Mouse (Mus musculus): ENCODE data around the gene 4930402H24Rik. TPM values are rescaled to one million over a fixed set of nuclear protein-coding genes. Genes with fewer than 3 reads are reported as not detected.

Gene 4930402H24Rik
- polyA plus RNA-seq (2017; shearing (Covaris generic)) = 15.7 TPM

DNA sequence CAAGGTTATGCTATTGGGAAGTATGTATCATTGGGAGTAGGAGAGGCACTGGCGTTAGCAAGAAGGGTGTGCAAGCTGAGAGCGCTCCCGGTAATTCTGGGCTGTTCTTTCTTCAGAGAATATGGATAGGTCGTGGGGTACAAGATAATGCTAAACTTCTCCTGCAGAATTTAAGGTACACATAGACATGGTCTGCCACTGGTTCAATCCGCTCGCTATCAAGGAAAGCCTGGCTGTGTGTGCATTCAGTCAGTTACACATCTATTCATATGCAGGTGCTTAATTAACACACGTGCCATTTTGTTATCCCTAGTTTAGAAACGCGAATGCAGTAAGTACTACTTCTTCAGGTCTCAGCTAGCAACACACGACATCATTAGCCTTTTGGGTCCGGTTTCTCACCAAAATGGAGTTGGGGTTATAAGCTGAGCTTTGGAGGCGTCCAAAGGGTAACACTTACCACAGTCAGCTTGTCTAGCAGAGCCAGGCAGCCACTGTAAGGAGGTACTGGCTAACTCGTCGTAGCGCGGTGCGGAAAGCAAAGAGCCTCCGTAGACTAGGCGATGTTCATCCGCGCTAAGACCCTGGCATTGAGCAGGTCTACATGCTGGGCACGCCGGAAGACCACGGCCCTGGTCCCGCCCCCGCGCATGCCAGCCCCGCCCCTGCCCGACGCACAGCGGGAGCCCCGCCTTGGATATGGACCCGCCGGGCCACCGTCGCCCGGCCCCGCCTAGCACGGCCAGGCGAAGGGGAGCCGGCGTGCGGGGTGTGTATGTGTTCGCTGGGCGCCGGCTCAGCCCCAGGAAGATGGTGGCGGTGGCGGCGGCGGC is at the start of gene 4930402H24Rik, which contains the start of gene Atrn:
TSS of gene 4930402H24Rik (minus strand) at position 656 of the 833 bp plus-strand sequence.
TSS of gene Atrn (plus strand) at position 745 of the 833 bp plus-strand sequence.

DNA sequence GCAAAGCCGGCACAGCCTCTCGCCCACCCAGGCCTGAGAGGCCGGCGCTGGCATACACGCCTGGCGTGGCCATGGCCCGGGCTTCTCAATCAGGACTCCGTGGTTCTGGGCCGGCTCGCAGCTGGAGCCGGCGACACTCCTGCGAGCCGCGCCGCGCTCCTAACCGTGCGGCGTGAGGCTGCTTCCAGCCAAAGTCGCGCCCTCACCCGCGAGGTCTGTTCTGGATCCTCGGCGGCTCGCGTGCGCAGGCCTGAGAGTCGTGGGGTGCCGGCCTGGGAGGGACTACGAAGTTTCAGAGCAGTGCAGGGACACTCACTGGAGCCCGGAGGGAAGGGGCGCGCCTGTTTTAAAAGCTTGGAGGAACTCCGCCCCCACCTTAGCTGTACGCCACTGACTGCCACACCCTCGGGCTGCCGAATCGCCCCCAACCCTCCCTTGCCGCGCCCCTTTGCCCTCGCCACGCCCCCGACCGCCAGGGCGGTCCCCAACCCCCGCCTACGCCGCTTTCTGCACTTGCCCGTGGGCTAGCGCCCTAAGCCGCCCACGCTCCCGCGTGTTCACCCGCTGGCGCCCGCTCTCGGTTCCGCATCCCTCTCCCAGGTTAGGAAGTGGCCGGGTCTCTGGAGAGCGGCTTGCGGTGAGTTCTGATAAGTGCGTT is 208.9 kb downstream of the 4930402H24Rik start, which contains the start of gene Slc4a11:
TSS of gene Slc4a11 (minus strand) at position 367 of the 658 bp plus-strand sequence.

DNA sequence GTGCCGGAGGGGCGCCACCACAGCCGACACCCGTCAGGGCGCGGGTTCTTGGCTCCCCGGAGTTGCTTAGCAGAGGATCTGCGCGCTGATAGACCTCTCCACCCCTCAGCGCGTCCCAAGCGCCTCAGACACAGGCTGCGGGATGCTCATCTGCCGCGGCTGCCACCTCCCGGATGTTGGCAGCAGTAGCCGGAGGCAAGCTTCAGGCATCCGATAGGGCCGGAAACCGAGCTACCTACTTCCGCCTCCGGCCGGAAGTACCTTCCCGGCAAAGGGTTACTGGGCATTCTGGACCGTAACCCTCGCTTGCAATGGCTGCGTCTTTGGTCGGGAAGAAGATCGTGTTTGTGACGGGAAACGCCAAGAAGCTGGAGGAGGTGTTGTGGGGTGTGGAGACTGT is 238.6 kb downstream of the 4930402H24Rik start, which contains the start of gene Itpa:
TSS of gene Itpa (plus strand) at position 52 of the 400 bp plus-strand sequence.

DNA sequence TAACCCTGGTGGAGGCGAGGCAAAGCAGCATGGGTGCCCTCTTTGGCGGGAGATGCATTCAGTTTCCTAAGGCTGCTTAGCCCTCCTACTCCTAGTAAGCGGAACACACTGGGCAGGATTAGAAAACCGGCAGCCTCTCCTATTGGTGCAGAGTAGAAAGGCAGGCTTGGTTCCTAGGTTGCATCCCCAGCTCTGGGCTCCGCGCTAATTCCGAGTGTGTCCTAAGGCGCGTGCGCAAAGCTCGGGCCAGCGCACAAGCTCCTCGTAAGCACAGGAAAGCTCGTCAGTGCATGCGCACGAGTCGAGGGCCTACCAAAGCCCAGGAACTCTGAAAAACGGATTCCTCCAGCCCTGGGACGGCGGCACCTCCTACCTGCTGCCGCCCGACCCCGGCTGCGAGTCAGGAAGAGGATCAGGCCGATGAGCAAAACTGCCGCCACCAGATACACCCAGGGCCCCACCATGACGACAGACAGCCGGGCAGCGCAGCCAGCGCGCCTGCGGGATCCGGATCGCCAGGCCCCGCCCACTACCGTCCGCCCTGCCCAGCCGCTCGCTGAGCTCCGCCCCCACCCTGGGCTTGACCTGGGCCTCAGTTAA is 242.0 kb downstream of the 4930402H24Rik start, which contains the start of gene Ddrgk1:
TSS of gene Ddrgk1 (minus strand) at position 558 of the 600 bp plus-strand sequence.

Other genes with a start within 250 kb of the 4930402H24Rik start
- gene Ddrgk1, start 241.7 kb downstream of the 4930402H24Rik start, polyA plus RNA-seq (2017; shearing (Covaris generic)) = 183 TPM
- 51.7 TPM for gene Itpa, start 238.8 kb downstream of the 4930402H24Rik start, polyA plus RNA-seq (2017; shearing (Covaris generic))
- 0.27 TPM for gene Slc4a11, start 208.9 kb downstream of the 4930402H24Rik start, polyA plus RNA-seq (2017; shearing (Covaris generic))
- 4.1 TPM for gene Atrn, start 89 bp upstream of the 4930402H24Rik start, polyA plus RNA-seq (2017; shearing (Covaris generic))
- not detected for gene Gfra4, start 136.7 kb upstream of the 4930402H24Rik start, polyA plus RNA-seq (2017; shearing (Covaris generic))
- 0.69 TPM for gene Adam33, start 157.4 kb upstream of the 4930402H24Rik start, polyA plus RNA-seq (2017; shearing (Covaris generic))
- gene Siglec1, start 180.4 kb upstream of the 4930402H24Rik start, polyA plus RNA-seq (2017; shearing (Covaris generic)) = 0.18 TPM
- 0.22 TPM for gene Hspa12b, start 220.9 kb upstream of the 4930402H24Rik start, polyA plus RNA-seq (2017; shearing (Covaris generic))
- gene Gm11037, start 227.1 kb upstream of the 4930402H24Rik start, polyA plus RNA-seq (2017; shearing (Covaris generic)) = not detected